Comparison of ENCODE assay signal across 11 mouse cellular contexts in genomic region chr7:37563831-37564400, GRCm38 (mm10).
A peak's percentile ranks its signal among the peaks of the same experiment; 100 is the strongest.
DNase-seq lines count a peak whose midpoint lies in the region; ATAC-seq and TF ChIP-seq lines count a peak whose summit lies in the region.
"Had no signal": no experiment of that assay in that cellular context is flagged by ENCODE, and none has a peak within 500 bp of the region (broad histone marks: within the 10 kb centered on the region; RNA-seq: fewer than 3 reads in every experiment).

No protein-coding gene starts in this region.

- DNase-seq in layer of hippocampus, adult 2 months (ENCODE audit: low spot score in 2 of 2), result no peak
- no peak for DNase-seq in layer of hippocampus, adult 9-10 months (ENCODE audit: low spot score)
- no peak for DNase-seq in limb, embryonic 14.5 days (ENCODE audit: low spot score)
- no peak for DNase-seq in frontal cortex, postnatal 10 days (ENCODE audit: low spot score in 2 of 2)
- DNase-seq in urinary bladder, adult 2 months (ENCODE audit: low spot score), result no peak
- DNase-seq: cerebellum, postnatal 25 days; right cerebral cortex, postnatal 25 days had no signal

- H3K4me3 ChIP-seq in layer of hippocampus, adult 2 months, result peak overlapping the region; percentile 54; the same call in 1 of the 2 replicates
- H3K4me3 ChIP-seq in forebrain, embryonic 12.5 days (replicated peaks), result no peak overlapping the region
- no peak overlapping the region for H3K4me3 ChIP-seq in limb, embryonic 14.5 days (replicated peaks; ENCODE audit: low read length)
- no peak overlapping the region for H3K4me3 ChIP-seq in neural tube, embryonic 14.5 days (ENCODE audit: low read depth, low read length)

- no peak for TF ChIP-seq CTCF in layer of hippocampus, adult 2 months (conservative IDR thresholded peaks at IDR 0.05)

- H3K4me2 ChIP-seq in forebrain, embryonic 12.5 days, result peak overlapping the region; percentile 32
- peak overlapping the region; percentile 6; the same call in 1 of the 2 replicates for H3K4me2 ChIP-seq in limb, embryonic 14.5 days (replicated peaks; ENCODE audit: low read depth, low read length, severe bottlenecking)
- 0 out of 2 replicates have a peak overlapping the region, but pooled peaks have one; percentile 14 for H3K4me2 ChIP-seq in neural tube, embryonic 14.5 days (ENCODE audit: low read depth, low read length)

- no peak overlapping the region for H3K9ac ChIP-seq in forebrain, embryonic 12.5 days
- no peak overlapping the region for H3K9ac ChIP-seq in limb, embryonic 14.5 days (ENCODE audit: low read depth, low read length, severe bottlenecking)
- no peak overlapping the region for H3K9ac ChIP-seq in neural tube, embryonic 14.5 days (replicated peaks; ENCODE audit: low read depth, low read length)

- H3K4me1 ChIP-seq in forebrain, embryonic 12.5 days, result peaks cover 63% of the 10 kb centered on the region
- H3K4me1 ChIP-seq in limb, embryonic 14.5 days (ENCODE audit: control insufficient read depth, insufficient read depth, low read length), result peaks cover 33% of the 10 kb centered on the region
- peaks cover 55% of the 10 kb centered on the region for H3K4me1 ChIP-seq in neural tube, embryonic 14.5 days (ENCODE audit: control insufficient read depth, insufficient read depth, low read length)

- 0 out of 2 replicates have a peak, but pooled peaks cover 9% of the 10 kb centered on the region for H3K27me3 ChIP-seq in forebrain, embryonic 12.5 days
- no peaks in the 10 kb centered on the region for H3K27me3 ChIP-seq in limb, embryonic 14.5 days (ENCODE audit: control insufficient read depth, insufficient read depth, low read length)
- H3K27me3 ChIP-seq in neural tube, embryonic 14.5 days (ENCODE audit: control insufficient read depth, insufficient read depth, low read length), result no peaks in the 10 kb centered on the region; the same call in 1 of the 2 replicates
- H3K27me3 ChIP-seq: Patski had no signal

- H3K27ac ChIP-seq in layer of hippocampus, adult 2 months, result peak overlapping the region; percentile 90
- peak overlapping the region; percentile 33 for H3K27ac ChIP-seq in forebrain, embryonic 12.5 days
- no peak overlapping the region for H3K27ac ChIP-seq in limb, embryonic 14.5 days (replicated peaks; ENCODE audit: low read depth, low read length)
- peak overlapping the region; percentile 56; the same call in 1 of the 2 replicates for H3K27ac ChIP-seq in neural tube, embryonic 14.5 days (ENCODE audit: low read depth, low read length)

- TF ChIP-seq POLR2A in limb, embryonic 14.5 days (IDR thresholded peaks at IDR 0.05; ENCODE audit: borderline replicate concordance, extremely low read depth, insufficient read depth, insufficient read length), result no peak

- WGBS in forebrain, embryonic 12.5 days, result 4% methylated on average over 6 of the region's 6 CpGs
- WGBS in limb, embryonic 14.5 days, result 49% methylated on average over 6 of the region's 6 CpGs
- 14% methylated on average over 6 of the region's 6 CpGs for WGBS in neural tube, embryonic 14.5 days

- no peaks in the 10 kb centered on the region for H3K9me3 ChIP-seq in forebrain, embryonic 12.5 days
- no peaks in the 10 kb centered on the region for H3K9me3 ChIP-seq in limb, embryonic 14.5 days (ENCODE audit: control insufficient read depth, low read length)
- H3K9me3 ChIP-seq in neural tube, embryonic 14.5 days (ENCODE audit: control insufficient read depth, low read length), result no peaks in the 10 kb centered on the region

- no peak for ATAC-seq in forebrain, embryonic 12.5 days (ENCODE audit: low FRiP score)
- no peak for ATAC-seq in limb, embryonic 14.5 days (ENCODE audit: low FRiP score, low read depth)
- ATAC-seq in neural tube, embryonic 14.5 days (ENCODE audit: low read depth), result no peak
- ATAC-seq in megakaryocyte progenitor cell, adult 5-6 weeks (replicated peaks; ENCODE audit: poor library complexity), result no peak

- H3K36me3 ChIP-seq in forebrain, embryonic 12.5 days (replicated peaks), result peaks cover 15% of the 10 kb centered on the region
- no peaks in the 10 kb centered on the region for H3K36me3 ChIP-seq in limb, embryonic 14.5 days (ENCODE audit: control insufficient read depth, insufficient read depth, low read length)
- no peaks in the 10 kb centered on the region for H3K36me3 ChIP-seq in neural tube, embryonic 14.5 days (ENCODE audit: control insufficient read depth, insufficient read depth, low read length)
